Comparison of ENCODE assay signal across 18 mouse cellular contexts in genomic region chr4:5126059-5126458, GRCm38 (mm10).
DNase-seq lines count a peak whose midpoint lies in the region; ATAC-seq and TF ChIP-seq lines count a peak whose summit lies in the region.
"Had no signal": no experiment of that assay in that cellular context is flagged by ENCODE, and none has a peak within 500 bp of the region (broad histone marks: within the 10 kb centered on the region; RNA-seq: fewer than 3 reads in every experiment).

No protein-coding gene starts in this region.

- no peak overlapping the region for H3K27ac ChIP-seq in forebrain, embryonic 14.5 days (ENCODE audit: low read depth, low read length)
- no peak overlapping the region for H3K27ac ChIP-seq in forebrain, embryonic 10.5 days
- no peak overlapping the region for H3K27ac ChIP-seq in midbrain, embryonic 14.5 days (replicated peaks; ENCODE audit: low read depth, low read length)
- no peak overlapping the region for H3K27ac ChIP-seq in midbrain, embryonic 10.5 days (replicated peaks)
- H3K27ac ChIP-seq in forebrain, embryonic 16.5 days (ENCODE audit: low read length): no peak overlapping the region
- H3K27ac ChIP-seq: embryonic facial prominence, embryonic 10.5 days; embryonic facial prominence, embryonic 12.5 days had no signal

- no peak overlapping the region for H3K4me3 ChIP-seq in forebrain, embryonic 14.5 days (ENCODE audit: low read depth, low read length)
- H3K4me3 ChIP-seq in forebrain, embryonic 10.5 days: no peak overlapping the region
- H3K4me3 ChIP-seq in midbrain, embryonic 14.5 days (replicated peaks; ENCODE audit: low read depth, low read length): no peak overlapping the region
- H3K4me3 ChIP-seq in midbrain, embryonic 10.5 days: no peak overlapping the region
- no peak overlapping the region for H3K4me3 ChIP-seq in forebrain, embryonic 16.5 days (replicated peaks; ENCODE audit: low read length)
- H3K4me3 ChIP-seq: embryonic facial prominence, embryonic 10.5 days; embryonic facial prominence, embryonic 12.5 days had no signal

- no peak for TF ChIP-seq CTCF in brain, embryonic 14.5 days (IDR thresholded peaks at IDR 0.05; ENCODE audit: borderline replicate concordance, extremely low read depth, insufficient read depth, insufficient read length)

- no peaks in the 10 kb centered on the region for H3K9me3 ChIP-seq in forebrain, embryonic 14.5 days (replicated peaks; ENCODE audit: control insufficient read depth, low read length)
- H3K9me3 ChIP-seq in forebrain, embryonic 10.5 days: 0 out of 2 replicates have a peak, but pooled peaks cover 3% of the 10 kb centered on the region
- no peaks in the 10 kb centered on the region for H3K9me3 ChIP-seq in midbrain, embryonic 14.5 days (ENCODE audit: control insufficient read depth, low read length)
- H3K9me3 ChIP-seq in midbrain, embryonic 10.5 days (replicated peaks): no peaks in the 10 kb centered on the region
- H3K9me3 ChIP-seq in forebrain, embryonic 16.5 days (ENCODE audit: control insufficient read depth, low read length): no peaks in the 10 kb centered on the region
- H3K9me3 ChIP-seq: embryonic facial prominence, embryonic 10.5 days; embryonic facial prominence, embryonic 12.5 days had no signal

- no peak for ATAC-seq in forebrain, embryonic 14.5 days
- ATAC-seq in midbrain, embryonic 14.5 days (ENCODE audit: low FRiP score, low TSS enrichment): no peak
- ATAC-seq in forebrain, embryonic 16.5 days: peak; percentile 83

- WGBS in forebrain, embryonic 14.5 days: 81% methylated on average over 2 of the region's 2 CpGs
- 93% methylated on average over 2 of the region's 2 CpGs for WGBS in forebrain, embryonic 10.5 days
- 72% methylated on average over 2 of the region's 2 CpGs for WGBS in midbrain, embryonic 14.5 days
- 93% methylated on average over 2 of the region's 2 CpGs for WGBS in midbrain, embryonic 10.5 days
- WGBS in forebrain, embryonic 16.5 days: 64% methylated on average over 2 of the region's 2 CpGs

- DNase-seq in forebrain, embryonic 14.5 days (ENCODE audit: low spot score): peak; percentile 17
- DNase-seq in forebrain, embryonic 10.5 days (ENCODE audit: extremely low spot score, low spot score): no peak
- DNase-seq in midbrain, embryonic 14.5 days: peak; percentile 1
- no peak for DNase-seq in midbrain, embryonic 10.5 days (ENCODE audit: low spot score)
- DNase-seq in brain, embryonic 14.5 days (ENCODE audit: low read depth): peak; percentile 40
- no peak for DNase-seq in layer of hippocampus, adult 9-10 months (ENCODE audit: low spot score)
- no peak for DNase-seq in lung, postnatal 4 days
- DNase-seq: adrenal gland, adult 2 months; adrenal gland, postnatal 10 days; adrenal gland, postnatal 25 days; cerebellum, adult 11-12 months; cerebellum, adult 2 months; cerebellum, adult 9-10 months; cerebellum, postnatal 10 days; cerebellum, postnatal 25 days had no signal

- H3K27me3 ChIP-seq in forebrain, embryonic 14.5 days (replicated peaks; ENCODE audit: control insufficient read depth, insufficient read depth, low read length): no peaks in the 10 kb centered on the region
- no peaks in the 10 kb centered on the region for H3K27me3 ChIP-seq in forebrain, embryonic 10.5 days (ENCODE audit: poor library complexity, severe bottlenecking)
- H3K27me3 ChIP-seq in midbrain, embryonic 14.5 days (ENCODE audit: control insufficient read depth, insufficient read depth, low read length): no peaks in the 10 kb centered on the region
- no peaks in the 10 kb centered on the region for H3K27me3 ChIP-seq in midbrain, embryonic 10.5 days (ENCODE audit: low read depth, poor library complexity, severe bottlenecking)
- H3K27me3 ChIP-seq in forebrain, embryonic 16.5 days (replicated peaks; ENCODE audit: control insufficient read depth, insufficient read depth, low read length): no peaks in the 10 kb centered on the region
- H3K27me3 ChIP-seq: embryonic facial prominence, embryonic 12.5 days had no signal

- no peaks in the 10 kb centered on the region for H3K36me3 ChIP-seq in forebrain, embryonic 14.5 days (ENCODE audit: control insufficient read depth, insufficient read depth, low read length)
- H3K36me3 ChIP-seq in forebrain, embryonic 10.5 days (replicated peaks): no peaks in the 10 kb centered on the region
- H3K36me3 ChIP-seq in midbrain, embryonic 14.5 days (ENCODE audit: control insufficient read depth, insufficient read depth, low read length): no peaks in the 10 kb centered on the region
- H3K36me3 ChIP-seq in midbrain, embryonic 10.5 days: no peaks in the 10 kb centered on the region
- no peaks in the 10 kb centered on the region for H3K36me3 ChIP-seq in forebrain, embryonic 16.5 days (ENCODE audit: control insufficient read depth, insufficient read depth)
- H3K36me3 ChIP-seq: embryonic facial prominence, embryonic 10.5 days; embryonic facial prominence, embryonic 12.5 days had no signal

- no peak for TF ChIP-seq POLR2A in brain, embryonic 14.5 days (IDR thresholded peaks at IDR 0.05; ENCODE audit: borderline replicate concordance, extremely low read depth, insufficient read depth, insufficient read length, poor library complexity, severe bottlenecking)

- no peak overlapping the region for H3K9ac ChIP-seq in forebrain, embryonic 14.5 days (ENCODE audit: low read length)
- no peak overlapping the region for H3K9ac ChIP-seq in midbrain, embryonic 14.5 days (replicated peaks; ENCODE audit: low read length)
- no peak overlapping the region for H3K9ac ChIP-seq in forebrain, embryonic 16.5 days (replicated peaks; ENCODE audit: low read depth, low read length)
- H3K9ac ChIP-seq: embryonic facial prominence, embryonic 12.5 days had no signal

- no peak overlapping the region for H3K4me2 ChIP-seq in forebrain, embryonic 14.5 days (ENCODE audit: low read length)
- no peak overlapping the region for H3K4me2 ChIP-seq in midbrain, embryonic 14.5 days (ENCODE audit: low read length)
- H3K4me2 ChIP-seq in forebrain, embryonic 16.5 days (ENCODE audit: low read length): no peak overlapping the region
- H3K4me2 ChIP-seq: embryonic facial prominence, embryonic 12.5 days had no signal

- H3K4me1 ChIP-seq in forebrain, embryonic 14.5 days (ENCODE audit: control insufficient read depth, insufficient read depth, low read length): no peaks in the 10 kb centered on the region
- H3K4me1 ChIP-seq in forebrain, embryonic 10.5 days: no peaks in the 10 kb centered on the region
- no peaks in the 10 kb centered on the region for H3K4me1 ChIP-seq in midbrain, embryonic 14.5 days (ENCODE audit: control insufficient read depth, insufficient read depth, low read length)
- H3K4me1 ChIP-seq in midbrain, embryonic 10.5 days: no peaks in the 10 kb centered on the region
- H3K4me1 ChIP-seq in forebrain, embryonic 16.5 days (replicated peaks; ENCODE audit: control insufficient read depth, insufficient read depth, low read length): 0 out of 2 replicates have a peak, but pooled peaks cover 3% of the 10 kb centered on the region
- H3K4me1 ChIP-seq: embryonic facial prominence, embryonic 10.5 days; embryonic facial prominence, embryonic 12.5 days had no signal

Comparison
In these comparisons a context has a peak if more than half of its experiments do, and no peak if none do; other contexts are left out.
1. DNase-seq: peak in forebrain, embryonic 14.5 days (single experiment), midbrain, embryonic 14.5 days (single experiment) and brain, embryonic 14.5 days (single experiment); none in forebrain, embryonic 10.5 days (single experiment), midbrain, embryonic 10.5 days (single experiment), layer of hippocampus, adult 9-10 months (single experiment) and lung, postnatal 4 days (0 of 2).